Mouse (Mus musculus): ENCODE measurements at regions not wholly inside any gene's neighbourhood (a gene's known extent, or its start where the extent isn't known, plus 50 kb on each side); places are given as distances from the start of the nearest gene placed in this dataset.

- Histone ChIP-seq H3K27me3 (ENCODE audit: control insufficient read depth, insufficient read depth, low read length) (no peaks in the 10 kb centered on the region), H3K4me3 (ENCODE audit: low read depth, low read length) (no peak overlapping the region), H3K36me3 (ENCODE audit: control insufficient read depth, insufficient read depth, low read length) (no peaks in the 10 kb centered on the region), H3K27ac (ENCODE audit: low read depth, low read length) (no peak overlapping the region), H3K4me2 (no peak overlapping the region), H3K4me1 (ENCODE audit: control insufficient read depth, insufficient read depth, low read length) (no peaks in the 10 kb centered on the region), H3K9me3 (replicated peaks; ENCODE audit: control insufficient read depth, low read length) (no peaks in the 10 kb centered on the region), H3K9ac (ENCODE audit: low read depth, low read length) (no peak overlapping the region)
- 21% methylated on average over 6 of the region's 6 CpGs for WGBS (ENCODE audit: insufficient replicate concordance)
- no peak for ATAC-seq (replicated peaks; ENCODE audit: insufficient number of reproducible peaks, low FRiP score, low TSS enrichment)
These were observed 51.9 kb upstream of the Cldn5 start for GRCm38 (mm10) chr16:18724706-18725105.
